Mouse (Mus musculus) cerebellum, adult 2 months (tissue): ENCODE results near the gene Gpx8.

Experiments used
- CTCF ChIP-seq: fragments of 200-500 bp; IDR thresholded peaks from 2 replicates; pipeline ENCODE4 v1.5.1; 2011; ENCODE audit warnings: low read depth, mild to moderate bottlenecking, control low read depth, low read length, moderate library complexity, borderline replicate concordance; ENCODE audit not compliant: insufficient read depth
- POLR2A ChIP-seq: fragments of 200-500 bp; IDR thresholded peaks from 2 replicates; pipeline ENCODE4 v1.6.1; 2011; ENCODE audit warnings: low read length, control low read depth, borderline replicate concordance; ENCODE audit not compliant: insufficient read depth

GRCm38 (mm10) chr13:113034271-113034886 is 11.8 kb downstream of the Gpx8 start:
- TF ChIP-seq CTCF (no peak), POLR2A (no peak)
